Mouse (Mus musculus): ENCODE results near the gene Gcc1. TPM values are rescaled to one million over a fixed set of nuclear protein-coding genes. Genes with fewer than 3 reads are reported as not detected.

Gene Gcc1
- polyA plus RNA-seq (2015; fragmentation: Illumina TruSeq; extraction: RNeasy Lipid Tissue Mini Kit (QIAGEN cat#74804); ENCODE audit: low read depth, low replicate concordance): 14.2 TPM

DNA sequence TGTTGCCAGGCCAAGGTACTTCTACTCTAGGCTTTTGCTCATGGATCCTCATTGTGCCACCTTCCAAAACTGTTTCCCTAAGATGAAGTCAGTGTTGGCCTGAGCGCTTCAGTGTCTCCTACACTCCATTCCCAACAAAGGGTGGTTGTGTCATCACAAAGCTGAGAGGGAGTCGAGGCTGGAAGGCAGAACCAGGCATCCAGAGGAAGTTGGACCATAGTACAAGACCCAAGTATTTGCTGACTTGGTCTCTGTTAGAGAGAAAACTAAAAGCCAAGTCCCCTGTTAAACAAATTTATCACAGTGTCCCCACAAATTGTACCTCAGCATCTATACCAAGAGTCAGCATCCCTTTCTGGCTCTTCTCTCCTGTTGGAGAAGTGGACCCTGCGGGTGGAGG lies at the start of gene Gcc1:
Gcc1 (minus strand) TSS at position 101 of the 400 bp plus-strand sequence.

DNA sequence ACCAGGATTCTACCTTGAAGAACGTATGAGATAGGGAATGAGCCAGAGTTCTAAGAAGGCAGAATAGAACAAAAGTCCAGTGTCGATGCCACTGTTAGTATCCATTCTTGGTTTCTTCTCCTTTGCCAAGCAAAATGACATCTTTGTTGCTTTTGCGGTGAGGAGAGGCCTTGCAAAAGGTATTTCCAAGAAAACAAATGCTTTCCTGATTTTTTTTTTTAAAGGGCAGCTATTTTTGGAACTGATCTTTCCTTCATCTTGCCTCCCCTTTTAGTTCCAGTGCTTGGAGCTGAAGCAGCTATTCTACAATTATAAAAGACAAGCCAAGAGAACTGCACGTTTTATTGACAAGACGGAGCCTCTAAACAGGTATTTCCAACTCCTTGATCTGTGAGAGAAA lies 46.6 kb upstream of the Gcc1 start, which contains the start of gene Snd1:
Snd1 (plus strand) TSS at position 301 of the 400 bp plus-strand sequence.

DNA sequence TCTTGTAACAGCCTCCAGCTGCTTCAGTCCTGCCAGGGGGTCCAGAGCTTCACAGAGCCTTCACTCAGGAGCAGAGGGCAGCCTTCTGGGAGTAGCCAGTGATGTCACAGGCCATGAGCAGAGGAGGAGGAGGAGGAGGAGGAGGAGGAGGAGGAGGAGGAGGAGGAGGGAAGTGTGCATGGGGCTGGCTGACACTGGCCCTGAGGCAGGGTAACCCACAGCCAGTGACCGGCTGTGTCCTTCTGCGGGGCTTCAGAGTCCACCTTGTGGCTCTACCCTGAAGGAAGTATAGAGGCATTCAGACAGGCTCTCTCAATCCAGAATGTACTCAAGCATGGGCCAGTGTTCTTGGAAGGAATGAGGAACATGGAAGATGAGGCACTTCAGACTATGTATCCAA lies 21.1 kb upstream of the Gcc1 start, which contains the start of gene Pax4:
Pax4 (minus strand) TSS at position 101 of the 400 bp plus-strand sequence.

DNA sequence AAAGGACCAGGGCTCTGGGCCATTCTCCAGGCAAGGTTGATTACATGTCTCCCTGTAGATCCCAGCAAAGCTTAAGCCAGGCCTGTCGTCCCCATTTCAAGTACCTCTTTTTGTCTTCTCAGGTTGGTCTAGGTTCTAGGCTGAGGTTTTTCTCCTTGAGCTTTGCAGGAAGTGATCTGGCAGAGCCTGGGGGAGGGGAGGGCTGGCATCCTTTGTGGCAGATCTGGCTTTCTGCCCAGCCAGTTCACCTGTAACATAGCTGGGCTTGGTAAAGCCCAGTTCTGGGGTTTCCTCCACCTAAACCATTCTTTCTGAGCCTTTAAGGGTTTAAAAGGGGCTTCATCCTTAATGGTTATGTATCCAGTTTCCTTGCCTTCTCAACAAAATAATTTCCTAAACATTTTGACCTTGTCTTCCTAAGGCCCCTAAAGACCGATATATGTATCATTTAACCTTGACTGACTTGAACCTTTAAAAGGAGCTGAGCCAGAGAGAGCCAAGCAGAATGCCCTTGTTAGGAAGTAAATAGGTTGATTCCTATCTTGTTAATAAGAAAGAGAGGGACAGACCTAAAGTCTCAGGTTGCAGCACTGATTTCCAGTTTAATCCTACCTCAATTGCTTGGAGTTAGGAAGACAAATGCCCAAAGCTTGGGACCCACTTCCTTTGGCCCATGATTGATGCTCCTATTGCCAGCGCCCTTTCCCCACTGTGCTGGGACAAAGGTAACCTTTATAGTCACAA lies 922 bp downstream of the Gcc1 start, which contains the start of gene Fscn3:
Fscn3 (plus strand) TSS at position 694 of the 744 bp plus-strand sequence.

DNA sequence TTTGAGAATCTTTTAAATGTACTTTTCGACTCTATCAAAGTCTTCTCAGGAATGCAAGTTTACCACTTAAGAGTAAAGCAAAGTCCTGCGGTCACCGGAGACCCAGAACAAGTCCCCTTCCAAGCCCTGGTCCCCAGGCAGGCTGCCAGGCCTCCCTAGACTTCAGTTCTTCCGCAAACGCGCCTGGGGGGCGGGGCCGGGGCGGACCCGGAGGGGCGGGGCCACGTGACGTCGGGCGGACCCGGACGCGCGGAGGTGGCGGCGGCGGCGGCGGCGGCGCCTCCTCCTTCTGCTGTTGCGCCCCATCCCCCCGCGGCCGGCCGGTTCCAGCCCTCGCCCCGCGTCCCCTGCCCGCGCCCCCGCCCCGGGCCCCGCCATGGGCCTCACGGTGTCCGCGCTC lies 4.9 kb downstream of the Gcc1 start, which contains the start of gene Arf5:
Arf5 (plus strand) TSS at position 248 of the 400 bp plus-strand sequence.

DNA sequence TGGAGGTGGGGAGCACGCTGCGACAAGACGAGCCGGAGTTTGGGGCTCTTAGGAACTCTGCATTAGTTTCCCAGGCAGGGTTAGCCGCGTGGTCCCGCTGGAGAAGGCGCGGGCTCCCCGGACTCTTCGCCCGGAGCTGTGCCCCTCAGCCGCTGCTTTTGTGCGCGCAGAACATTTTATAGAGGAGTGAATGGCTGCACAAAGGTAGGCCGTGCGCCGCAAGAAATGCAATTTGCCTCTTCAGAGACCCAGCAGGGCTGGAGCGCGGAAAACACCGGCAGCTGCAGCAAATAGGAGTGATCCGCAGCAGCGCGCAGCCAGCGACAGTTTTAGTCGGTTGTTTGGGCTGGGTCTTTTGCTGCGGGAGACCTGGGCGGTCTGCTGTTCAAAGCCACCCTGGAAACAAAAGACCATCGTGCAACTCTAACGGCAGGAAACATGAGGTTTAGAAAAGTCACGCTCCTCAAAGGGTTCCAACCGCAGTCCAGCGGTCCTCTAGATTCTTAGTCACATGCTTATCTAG lies 30.4 kb downstream of the Gcc1 start, which contains the start of gene Zfp800:
Zfp800 (minus strand) TSS at position 325 of the 523 bp plus-strand sequence.

Other genes with a start within 250 kb of the Gcc1 start
- 12.2 TPM for gene Zfp800, start 30.4 kb downstream of the Gcc1 start, polyA plus RNA-seq (2015; fragmentation: Illumina TruSeq; extraction: RNeasy Lipid Tissue Mini Kit (QIAGEN cat#74804); ENCODE audit: low read depth, low replicate concordance)
- gene Arf5, start 4.8 kb downstream of the Gcc1 start, polyA plus RNA-seq (2015; fragmentation: Illumina TruSeq; extraction: RNeasy Lipid Tissue Mini Kit (QIAGEN cat#74804); ENCODE audit: low read depth, low replicate concordance): 244 TPM
- not detected for gene Fscn3, start 601 bp downstream of the Gcc1 start, polyA plus RNA-seq (2015; fragmentation: Illumina TruSeq; extraction: RNeasy Lipid Tissue Mini Kit (QIAGEN cat#74804); ENCODE audit: low read depth, low replicate concordance)
- not detected for gene Pax4, start 21.0 kb upstream of the Gcc1 start, polyA plus RNA-seq (2015; fragmentation: Illumina TruSeq; extraction: RNeasy Lipid Tissue Mini Kit (QIAGEN cat#74804); ENCODE audit: low read depth, low replicate concordance)
- 44.2 TPM for gene Snd1, start 46.7 kb upstream of the Gcc1 start, polyA plus RNA-seq (2015; fragmentation: Illumina TruSeq; extraction: RNeasy Lipid Tissue Mini Kit (QIAGEN cat#74804); ENCODE audit: low read depth, low replicate concordance)